ENCODE assay signal across 22 mouse cellular contexts in genomic region chr2:109618341-109619058, GRCm38 (mm10). TPM values are rescaled to one million over a fixed set of nuclear protein-coding genes. Genes with fewer than 3 reads are reported as not detected.
DNase-seq lines count a peak whose midpoint lies in the region; ATAC-seq lines count a peak whose summit lies in the region.
"Had no signal": no experiment of that assay in that cellular context is flagged by ENCODE, and none has a peak within 500 bp of the region (broad histone marks: within the 10 kb centered on the region; RNA-seq: fewer than 3 reads in every experiment).

No protein-coding gene starts in this region.

- no peaks in the 10 kb centered on the region for H3K4me1 ChIP-seq in heart, embryonic 11.5 days (ENCODE audit: control insufficient read depth, insufficient read depth, low read length)
- H3K4me1 ChIP-seq: heart, embryonic 12.5 days had no signal

- H3K9me3 ChIP-seq in heart, embryonic 11.5 days (replicated peaks; ENCODE audit: control insufficient read depth, low read length), result no peaks in the 10 kb centered on the region
- H3K9me3 ChIP-seq: forebrain, embryonic 10.5 days; G1E; heart, embryonic 12.5 days; hindbrain, embryonic 13.5 days had no signal

- intact Hi-C loops in left cerebral cortex, postnatal 4 days (cut with DNase I), result no loop called here
- intact Hi-C loops in left cerebral cortex, postnatal 25 days (cut with DNase I), result loop anchor here (1.0 to 10.0 kb wide), 5 partner anchors 60 to 1584 kb away; no protein-coding TSS in a partner anchor

- ATAC-seq in heart, embryonic 11.5 days (replicated peaks; ENCODE audit: insufficient number of reproducible peaks, low FRiP score, low TSS enrichment), result no peak
- ATAC-seq: inflammation-experienced regulatory T-cells, adult 6 months had no signal

- no peaks in the 10 kb centered on the region for H3K27me3 ChIP-seq in heart, embryonic 11.5 days (ENCODE audit: control insufficient read depth, insufficient read depth, low read length)
- H3K27me3 ChIP-seq: hindbrain, embryonic 13.5 days had no signal

- H3K27ac ChIP-seq in heart, embryonic 11.5 days (ENCODE audit: low read depth, low read length), result no peak overlapping the region
- H3K27ac ChIP-seq: forebrain, embryonic 10.5 days; hindbrain, embryonic 13.5 days had no signal

- H3K9ac ChIP-seq in heart, embryonic 11.5 days (ENCODE audit: low read depth, low read length), result no peak overlapping the region
- H3K9ac ChIP-seq: heart, embryonic 12.5 days; hindbrain, embryonic 13.5 days had no signal

- DNase-seq in frontal cortex, adult 2 months (ENCODE audit: extremely low spot score in 1 of 2, low spot score in 1 of 2), result peak; percentile 55 to 65
- no peak for DNase-seq in frontal cortex, postnatal 14 days (ENCODE audit: low spot score in 2 of 2)
- DNase-seq in left cerebral cortex, adult 11 months (ENCODE audit: low spot score), result peak; percentile 35
- no peak for DNase-seq in left cerebral cortex, postnatal 4 days
- peak; percentile 82 for DNase-seq in brain, adult 2 months (ENCODE audit: low read depth, low spot score)
- peak; percentile 12 to 92 for DNase-seq in left cerebral cortex, postnatal 25 days (ENCODE audit: low spot score in 2 of 2)
- no peak for DNase-seq in c-Kit-positive CD71-positive TER-119-positive erythroid progenitor cells, embryonic 14.5 days (ENCODE audit: low spot score)
- DNase-seq: adrenal gland, postnatal 14 days; cerebellum, adult 18-20 months; gastrocnemius, postnatal 36 days; heart, postnatal 14 days; kidney, postnatal 10 days; lung, adult 2 months; thymus, postnatal 14 days had no signal

- H3K36me3 ChIP-seq in heart, embryonic 11.5 days (ENCODE audit: control insufficient read depth, insufficient read depth, low read length), result no peaks in the 10 kb centered on the region
- H3K36me3 ChIP-seq: forebrain, embryonic 10.5 days; G1E; heart, embryonic 12.5 days; hindbrain, embryonic 13.5 days had no signal

- no peak overlapping the region for H3K4me2 ChIP-seq in heart, embryonic 11.5 days
- H3K4me2 ChIP-seq: heart, embryonic 12.5 days; hindbrain, embryonic 13.5 days; liver, embryonic 11.5 days had no signal

- WGBS in heart, embryonic 11.5 days (ENCODE audit: insufficient replicate concordance), result 81% methylated on average over 9 of the region's 9 CpGs

- no peak overlapping the region for H3K4me3 ChIP-seq in heart, embryonic 11.5 days (ENCODE audit: low read depth, low read length)
- H3K4me3 ChIP-seq: forebrain, embryonic 10.5 days; heart, embryonic 12.5 days; hindbrain, embryonic 13.5 days had no signal

RNA-seq across cellular contexts. Expression of gene Bdnf, which starts 56.0 kb away (rescaled TPM):
- polyA plus RNA-seq in frontal cortex, adult 2 months (2012; rRNA removed), result 8.2 and 8.8 TPM in 2 replicates
- total RNA-seq in left cerebral cortex, postnatal 4 days (2021), result 1 to 10 TPM; 3.7 to 5.0 TPM
- total RNA-seq in left cerebral cortex, postnatal 25 days (2021), result 10 to 100 TPM; 28.5 to 35.0 TPM
- polyA plus RNA-seq in heart, embryonic 11.5 days (2014; fragmentation: Nextera tagmentation; extraction: Ambion mirVana), result 1.6 and 2.1 TPM in 2 replicates
- total RNA-seq: megakaryocyte-erythroid progenitor cell, adult 5-6 weeks had no signal
- polyA plus RNA-seq: G1E; inflammation-experienced regulatory T-cells, adult 6 months had no signal

Comparison
In these comparisons a context has a peak if more than half of its experiments do, and no peak if none do; other contexts are left out.
1. DNase-seq: peak in frontal cortex, adult 2 months (2 of 2), left cerebral cortex, adult 11 months (single experiment), brain, adult 2 months (single experiment) and left cerebral cortex, postnatal 25 days (2 of 2); none in frontal cortex, postnatal 14 days (0 of 2), left cerebral cortex, postnatal 4 days (single experiment) and c-Kit-positive CD71-positive TER-119-positive erythroid progenitor cells, embryonic 14.5 days (single experiment).
2. RNA of gene Bdnf, which starts 56.0 kb away (total RNA-seq): 28.5 to 35.0 TPM in left cerebral cortex, postnatal 25 days; 3.7 to 5.0 TPM in left cerebral cortex, postnatal 4 days; every median in the first group is over 4 times any median in the second.